Mouse (Mus musculus) urinary bladder, adult 2 months (tissue): ENCODE data around the gene Satb1. TPM values are rescaled to one million over a fixed set of nuclear protein-coding genes. Genes with fewer than 3 reads are reported as not detected.

ENCODE experiments used
- DNase-seq: peaks from one replicate; pipeline ENCODE4 v3.0.0; 2022; ENCODE audit warnings: low spot score
- polyA plus RNA-seq: library from polyadenylated mRNA; depleted of rRNA; stranded (reverse); fragments of >200 nt; gene quantifications from 2 replicates; pipeline ENCODE4 v1.2.3, GENCODE M21; 2012; rRNA removed

The Satb1 gene
- polyA plus RNA-seq: 24.1 and 37.3 TPM in 2 replicates

DNA sequence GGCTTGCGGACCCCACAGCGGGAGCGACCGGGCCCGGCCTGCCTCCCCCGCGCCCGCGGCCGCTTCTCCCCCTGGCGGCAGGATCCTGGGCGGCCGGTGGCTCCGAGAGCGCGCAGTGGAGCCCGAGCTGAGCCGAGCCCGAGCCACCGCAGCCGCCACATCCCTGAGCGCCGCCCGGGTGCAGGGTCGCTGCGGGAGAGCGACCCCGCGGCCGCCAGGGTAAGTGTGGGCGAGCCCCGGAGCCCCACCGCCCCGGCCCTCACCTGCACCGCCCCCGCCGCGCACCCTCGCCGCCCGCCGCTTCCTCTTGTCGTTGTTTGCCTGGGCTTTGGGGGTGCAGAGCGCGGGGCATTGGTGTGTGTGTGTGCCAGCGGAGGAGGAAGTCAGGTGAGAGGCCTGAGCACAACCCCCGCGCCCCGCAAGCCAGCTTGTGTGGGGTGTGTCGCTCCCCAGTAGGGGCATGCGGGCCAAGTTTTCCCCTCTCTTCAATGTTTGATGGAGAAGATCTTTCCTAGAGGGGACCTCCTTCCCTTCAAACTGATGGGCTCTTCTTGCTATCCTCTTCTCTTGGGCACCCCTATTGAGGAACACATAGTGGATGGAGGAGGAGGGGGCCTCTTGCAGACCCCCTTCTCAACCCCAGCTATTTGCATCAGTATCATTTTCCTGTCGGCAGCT, at the start of gene Satb1:
Satb1 (minus strand) TSS at position 391 of the 678 bp plus-strand sequence.
- DNase-seq: peak; percentile 54

DNA sequence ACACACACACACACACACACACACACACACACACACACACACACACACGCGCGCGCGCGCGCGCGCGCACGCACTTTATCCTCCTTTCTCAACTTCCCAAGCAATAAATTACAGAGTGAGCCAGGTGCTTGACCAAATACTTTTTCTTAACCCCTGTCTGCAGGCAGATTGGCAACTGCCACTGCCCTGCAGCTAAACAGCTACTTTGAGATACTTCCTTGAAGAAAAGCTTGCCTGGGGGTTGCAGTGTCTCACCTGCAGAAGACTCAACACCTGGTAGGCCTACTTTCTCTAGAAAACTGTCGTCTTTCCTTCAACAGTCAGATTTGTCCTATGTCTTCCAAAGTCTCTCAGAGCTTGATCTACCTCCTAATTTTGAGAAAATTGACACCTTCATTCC, 49.5 kb upstream of the Satb1 start:
- no peak for DNase-seq

DNA sequence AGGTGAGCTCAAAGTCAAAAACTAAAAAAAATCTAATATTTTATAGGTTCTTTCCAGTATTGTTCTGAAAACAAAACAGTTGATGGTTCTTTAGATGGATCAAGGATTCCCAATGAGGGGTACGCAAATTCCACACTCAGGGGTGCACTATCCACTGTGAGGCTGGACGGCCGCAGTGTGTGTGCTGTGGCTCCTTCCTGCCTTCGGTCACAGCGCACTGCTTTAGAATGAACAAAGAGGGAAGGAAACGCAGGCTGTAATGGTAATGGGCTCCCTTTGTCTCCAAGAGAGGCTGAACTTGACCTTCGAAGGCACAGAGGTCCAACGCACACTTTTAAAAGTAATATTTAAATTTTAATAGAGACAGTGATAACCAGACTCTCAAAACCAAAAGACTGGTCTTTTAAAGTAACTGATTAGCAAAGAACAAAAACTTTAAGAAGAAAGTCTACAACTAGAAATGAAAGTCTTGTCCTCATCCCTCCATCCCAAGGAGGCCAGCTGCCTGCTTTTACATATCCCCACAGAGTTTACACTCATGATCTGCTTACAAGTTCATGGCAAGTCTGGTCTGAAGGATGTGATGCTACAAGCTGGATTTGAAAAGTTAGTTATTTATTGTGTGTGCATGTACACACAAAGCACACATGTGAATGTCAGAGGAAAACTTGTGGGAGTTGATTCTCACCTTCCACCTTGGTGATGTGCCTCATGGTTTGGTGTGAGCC, 48.0 kb upstream of the Satb1 start:
- no peak for DNase-seq

DNA sequence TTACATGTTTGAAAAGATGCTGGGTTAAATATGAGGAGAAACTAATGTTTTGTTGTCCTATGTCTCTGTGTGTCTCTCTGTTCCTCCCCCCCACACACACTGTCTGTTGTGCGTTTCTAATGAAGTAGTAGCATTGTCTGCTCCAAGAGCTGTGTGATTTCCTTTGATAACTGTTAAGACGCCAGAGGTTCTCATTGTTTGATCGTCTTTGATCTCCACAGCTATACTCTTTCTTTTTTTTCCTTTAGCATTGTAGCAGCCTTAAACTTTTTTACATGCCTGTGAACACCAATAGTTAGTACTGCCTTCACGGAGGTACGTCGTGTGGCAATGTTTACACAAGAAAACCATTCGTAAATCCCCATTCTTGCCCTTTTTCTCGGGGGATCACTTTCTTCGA, 47.1 kb upstream of the Satb1 start:
- no peak for DNase-seq

DNA sequence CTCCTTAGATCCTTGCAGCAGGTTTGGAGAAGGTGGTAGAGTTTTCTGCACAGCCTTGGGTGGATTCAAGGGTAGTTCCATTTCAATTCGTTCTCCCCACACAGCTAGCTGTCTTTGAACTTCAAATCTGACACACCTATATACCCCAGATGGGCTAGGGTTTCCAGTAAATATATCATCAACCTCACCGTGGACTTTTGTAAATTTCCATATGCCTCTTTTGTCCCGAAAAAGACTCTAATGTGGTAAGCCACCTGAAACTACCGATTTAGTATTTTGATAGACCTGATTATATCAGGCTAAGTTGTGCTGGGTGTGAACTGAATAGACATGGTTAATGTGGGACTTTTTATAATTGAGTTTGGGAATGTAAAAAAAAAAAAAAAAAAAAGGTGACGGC, 46.6 kb upstream of the Satb1 start:
- no peak for DNase-seq

DNA sequence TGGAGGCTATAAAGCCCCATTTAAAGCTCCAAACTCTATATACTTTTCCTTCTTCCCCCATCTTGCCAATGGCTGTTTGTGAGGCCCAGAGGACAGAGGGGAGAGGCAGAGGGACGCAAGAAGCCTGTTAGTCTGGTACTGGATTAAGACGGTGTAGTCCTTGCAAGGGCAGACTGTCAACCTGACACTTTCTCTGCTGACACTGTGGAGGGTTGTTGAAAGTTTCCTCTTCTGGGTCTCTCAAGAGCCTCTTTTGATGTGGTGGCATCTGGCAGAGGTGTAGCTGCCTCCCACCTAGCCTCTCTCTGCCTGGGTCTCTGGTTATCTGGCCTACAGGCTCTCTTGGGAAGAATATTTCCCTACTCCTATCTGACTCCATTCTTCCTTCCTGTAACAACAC, 46.1 kb upstream of the Satb1 start:
- no peak for DNase-seq

DNA sequence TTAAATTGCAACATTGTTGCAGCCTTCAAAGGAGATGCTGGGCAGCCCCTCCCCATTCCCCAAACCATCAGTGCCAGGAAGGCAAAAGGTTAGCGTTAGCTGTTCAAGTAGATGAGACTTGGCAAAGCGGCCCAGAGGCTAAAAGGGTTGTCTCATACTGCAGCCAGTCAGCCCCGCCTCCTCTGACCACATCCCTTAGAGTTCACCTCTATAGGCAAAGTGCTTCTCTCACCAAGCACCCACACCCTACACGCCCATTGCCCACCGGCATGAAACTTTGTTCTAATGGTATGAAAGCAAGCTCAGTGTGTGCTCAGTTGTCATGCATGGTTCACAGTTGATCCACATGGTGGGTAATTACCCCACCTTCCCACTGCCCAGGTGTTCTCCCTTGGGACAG, 43.4 kb upstream of the Satb1 start:
- DNase-seq: no peak

DNA sequence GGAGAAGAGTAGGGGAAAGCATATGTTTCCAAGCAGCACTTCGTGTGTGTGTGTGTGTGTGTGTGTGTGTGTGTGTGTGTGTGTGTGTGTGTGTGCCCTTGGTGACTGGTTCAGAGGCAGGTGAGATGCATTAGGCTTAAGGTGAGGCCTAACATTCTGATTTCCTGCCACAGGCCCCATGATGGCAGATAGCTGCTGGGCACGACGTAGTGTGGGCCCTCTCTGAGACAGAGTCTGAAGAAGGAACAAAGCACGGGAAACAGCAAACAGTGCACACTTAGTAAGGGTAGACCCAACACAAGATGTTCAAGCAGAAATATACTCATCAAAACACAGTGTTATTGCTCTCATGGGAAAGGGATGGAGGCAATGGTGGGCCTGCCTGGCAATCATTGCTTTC, 24.5 kb upstream of the Satb1 start:
- no peak for DNase-seq

DNA sequence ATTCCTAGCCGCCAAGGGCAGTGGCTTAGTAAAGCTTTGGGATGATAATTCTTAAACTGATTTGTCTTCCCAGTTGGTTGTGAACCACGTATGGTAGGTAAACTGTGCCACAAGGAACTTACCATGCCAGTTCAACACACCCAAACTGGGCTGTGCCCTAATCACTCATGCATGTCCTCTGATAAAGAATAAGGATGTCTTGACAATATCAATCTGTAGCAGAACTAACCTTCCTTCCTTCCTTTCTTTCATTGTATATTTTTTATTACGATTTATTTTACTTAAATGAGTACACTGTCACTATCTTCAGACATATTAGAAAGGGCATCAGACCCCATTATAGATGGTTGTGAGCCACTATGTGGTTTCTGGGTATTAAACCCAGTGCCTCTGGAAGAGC, 23.2 kb upstream of the Satb1 start:
- DNase-seq: no peak

DNA sequence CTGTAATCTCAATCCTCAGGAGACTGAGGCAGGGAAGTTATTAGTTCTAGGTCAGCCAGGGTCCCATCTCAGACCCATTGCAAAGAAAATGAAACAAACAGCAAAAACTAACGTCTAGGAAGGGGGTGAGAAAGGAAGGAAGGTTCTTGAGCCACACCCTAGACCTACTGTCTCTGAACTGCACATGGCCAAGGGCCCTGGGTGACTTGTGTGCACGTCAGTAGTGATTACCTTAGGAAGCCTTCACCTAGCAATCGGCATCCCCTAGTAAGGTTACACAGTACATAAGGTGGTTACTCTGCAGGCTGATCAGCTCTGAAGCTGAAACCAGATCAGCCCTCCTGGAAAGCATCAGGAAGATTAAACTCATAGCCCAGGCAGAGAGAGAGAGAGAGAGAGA, 22.2 kb upstream of the Satb1 start:
- DNase-seq: no peak

DNA sequence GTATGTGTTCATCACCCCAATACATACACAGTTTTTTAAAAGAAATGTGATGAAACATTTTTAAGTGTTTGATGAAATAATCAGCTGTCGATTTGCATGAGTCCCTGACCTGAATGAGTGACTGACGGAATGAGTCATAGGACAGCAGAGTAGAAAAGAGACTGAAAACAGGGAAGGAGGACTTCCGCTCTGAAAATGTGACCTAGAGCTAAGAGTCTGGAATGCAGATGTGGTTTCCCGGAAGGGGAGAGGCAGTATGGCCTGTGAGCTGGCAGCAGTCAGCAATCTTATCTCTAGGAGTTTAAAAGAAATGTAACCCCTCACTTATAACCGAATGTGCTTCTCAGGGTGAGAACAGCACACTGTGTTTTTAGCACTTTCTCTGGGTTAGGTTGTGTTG, 20.9 kb upstream of the Satb1 start:
- no peak for DNase-seq

DNA sequence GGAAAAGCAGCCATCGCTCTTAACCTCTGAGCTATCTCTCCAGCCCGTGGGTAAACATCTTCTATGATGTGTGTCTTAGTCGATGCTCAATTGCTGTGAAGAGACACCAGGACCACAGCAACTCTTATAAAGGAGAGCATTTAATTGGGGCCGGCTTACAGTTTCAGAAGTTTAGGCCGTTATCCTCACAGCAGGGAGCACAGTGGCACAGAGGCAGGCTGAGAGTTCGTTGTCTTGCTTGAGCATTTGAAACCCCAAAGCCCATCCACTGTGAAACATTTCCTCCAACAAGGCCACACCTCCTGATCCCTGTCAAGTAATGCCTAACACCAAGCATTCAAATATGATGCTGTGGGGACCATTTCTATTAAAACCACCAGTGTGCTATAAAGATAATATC, 7.5 kb upstream of the Satb1 start:
- no peak for DNase-seq

DNA sequence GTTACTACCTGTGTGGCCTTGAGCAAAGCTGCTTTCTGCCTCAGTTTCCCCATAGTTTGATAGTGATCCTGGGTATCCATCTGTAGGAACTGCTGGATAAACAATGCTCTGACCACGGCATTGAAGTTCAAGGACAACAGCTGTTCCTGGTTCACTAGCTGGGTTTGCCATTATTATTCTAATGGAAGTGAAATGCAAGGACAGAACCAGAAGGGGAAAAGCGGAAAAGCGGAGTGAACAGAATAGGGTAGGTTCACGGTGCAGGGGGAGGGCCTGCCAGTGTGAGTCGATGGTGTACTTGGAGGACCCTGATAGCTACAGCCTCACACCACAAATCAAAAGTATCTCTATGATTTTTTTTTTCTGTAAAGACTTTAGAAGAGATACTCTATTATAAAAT, 6.4 kb upstream of the Satb1 start:
- DNase-seq: no peak

DNA sequence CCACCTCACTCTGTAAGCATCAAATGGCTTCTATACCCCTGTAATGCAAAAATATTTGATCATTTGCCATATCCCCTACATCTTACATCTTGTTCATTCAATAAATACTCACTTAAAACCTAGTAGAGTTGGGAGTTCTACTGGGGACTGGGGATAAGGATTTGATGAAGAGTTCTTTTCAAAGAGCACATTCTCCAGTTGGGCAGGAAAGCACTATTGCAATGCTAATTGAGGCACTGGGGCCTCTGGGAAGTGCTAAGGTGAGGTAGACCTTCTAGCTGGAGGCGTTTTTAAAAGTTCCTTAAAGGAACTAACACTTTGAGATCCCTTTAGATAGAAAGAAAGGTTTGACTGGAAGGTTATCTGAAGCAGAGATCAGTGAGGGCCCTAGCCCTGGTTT, 3.8 kb upstream of the Satb1 start:
- no peak for DNase-seq

DNA sequence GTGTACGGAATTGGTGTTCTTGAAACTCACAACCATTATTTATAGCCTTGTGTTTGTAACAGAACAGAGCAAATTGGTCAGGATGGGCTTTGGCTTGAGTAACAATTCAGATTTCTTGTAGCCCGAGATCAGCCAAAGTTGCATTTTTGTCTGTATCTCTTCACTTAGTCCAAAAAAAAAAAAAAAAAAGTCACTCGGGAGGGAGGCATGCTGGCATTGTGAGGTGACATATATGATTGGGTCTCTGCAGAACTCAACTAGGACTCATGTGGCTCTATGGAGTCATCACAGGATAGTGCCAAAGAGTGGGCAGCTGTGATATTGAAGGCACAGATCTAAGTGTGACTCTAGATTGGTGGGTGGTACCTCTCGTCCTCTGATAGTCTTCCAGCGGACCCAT, 3.2 kb upstream of the Satb1 start:
- no peak for DNase-seq

DNA sequence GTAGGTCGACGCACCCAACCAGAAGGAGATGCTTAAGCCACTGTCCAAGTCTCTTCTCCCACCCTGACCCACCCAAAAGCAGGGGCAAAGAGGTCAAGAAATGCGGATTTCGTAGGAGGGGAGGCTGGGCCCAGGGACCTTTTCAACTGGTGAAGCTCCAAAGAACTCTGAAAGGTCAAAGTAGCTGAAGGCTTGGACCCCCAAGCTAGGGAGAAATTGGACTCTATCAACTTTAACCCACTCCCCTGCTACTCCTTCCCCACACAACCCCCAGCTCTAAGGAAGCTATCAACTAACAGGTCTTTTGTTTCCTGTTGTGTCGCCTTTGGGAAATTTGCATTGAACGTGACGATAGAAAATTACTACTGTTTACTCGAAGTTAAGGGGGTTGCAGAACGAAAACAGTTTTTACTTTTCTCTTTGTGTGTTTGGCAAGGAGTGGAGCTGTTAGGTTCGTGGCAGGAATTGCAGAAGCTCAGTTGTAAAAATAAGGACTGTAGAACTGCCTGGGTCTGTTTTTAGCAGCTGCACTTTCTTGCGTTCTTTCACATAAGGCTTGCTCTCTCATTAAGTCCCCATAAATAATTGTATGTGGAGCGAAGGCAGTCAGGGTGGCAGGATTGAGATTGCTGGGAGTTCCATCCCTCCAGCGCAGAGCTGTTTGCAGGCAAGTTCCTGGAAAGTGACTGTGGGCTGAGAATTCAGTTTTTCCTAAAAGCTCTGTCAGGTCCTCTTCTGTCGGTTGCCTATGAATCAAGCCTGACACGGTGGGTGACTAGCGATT, 680 bp upstream of the Satb1 start:
- no peak for DNase-seq

DNA sequence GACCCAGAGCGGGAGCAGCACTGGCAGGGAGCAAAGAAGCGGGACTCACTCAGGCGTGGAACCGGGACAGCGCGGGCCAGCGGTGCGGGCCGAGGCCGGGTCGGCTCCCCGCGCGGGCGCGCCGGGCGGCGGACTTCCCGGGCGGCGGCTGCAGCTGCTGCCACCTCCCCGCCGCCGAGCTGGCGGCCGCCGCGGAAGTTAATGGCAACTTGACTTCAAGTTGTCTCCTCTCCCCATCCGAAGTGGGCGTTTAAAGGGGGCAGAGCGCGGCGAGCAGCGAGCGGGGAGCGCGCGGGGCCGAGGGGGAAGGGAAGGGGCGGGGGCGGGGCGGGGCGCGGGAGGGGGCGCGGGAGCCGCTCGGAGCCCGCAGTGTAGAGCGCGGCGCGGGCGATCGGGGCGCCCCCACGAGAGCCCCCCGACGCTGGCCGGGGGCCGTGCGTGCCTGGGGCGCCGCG, 642 bp downstream of the Satb1 start:
- DNase-seq: no peak

DNA sequence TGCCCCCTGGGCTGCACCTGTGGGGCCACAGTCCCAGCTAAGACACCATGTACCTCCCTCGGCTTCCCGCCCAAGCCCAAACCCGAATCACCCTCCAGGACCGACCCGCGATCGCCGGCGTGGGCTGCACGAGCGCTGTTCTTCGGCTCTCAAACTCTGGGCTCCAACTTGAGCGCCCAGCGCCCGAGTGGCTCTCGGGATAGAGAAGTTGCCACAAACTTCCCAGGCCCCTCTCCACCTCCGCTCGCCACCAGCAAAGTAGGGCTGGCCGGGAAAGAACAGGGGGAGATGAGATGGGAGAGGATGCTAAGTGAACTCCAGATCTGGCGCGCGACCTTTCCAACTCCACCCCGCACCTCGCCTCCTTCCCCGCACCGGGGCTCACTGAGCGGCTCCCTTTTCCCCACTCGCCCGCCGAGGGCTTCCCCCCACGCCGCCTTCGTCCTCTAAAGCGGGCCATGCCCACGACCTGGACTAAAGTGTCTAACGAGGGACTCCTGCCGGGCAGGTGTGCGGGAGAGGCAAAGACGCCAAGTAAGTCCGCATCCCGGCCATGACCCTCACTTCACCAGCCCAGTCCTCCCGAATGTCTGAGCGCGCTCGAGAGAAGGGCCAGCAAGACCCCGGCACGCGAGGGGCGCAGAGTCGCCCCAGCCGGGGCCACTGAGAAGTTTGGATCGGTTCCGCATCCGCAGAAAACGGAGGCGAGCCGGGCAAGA, 1.2 kb downstream of the Satb1 start:
- peak; percentile 53 for DNase-seq

DNA sequence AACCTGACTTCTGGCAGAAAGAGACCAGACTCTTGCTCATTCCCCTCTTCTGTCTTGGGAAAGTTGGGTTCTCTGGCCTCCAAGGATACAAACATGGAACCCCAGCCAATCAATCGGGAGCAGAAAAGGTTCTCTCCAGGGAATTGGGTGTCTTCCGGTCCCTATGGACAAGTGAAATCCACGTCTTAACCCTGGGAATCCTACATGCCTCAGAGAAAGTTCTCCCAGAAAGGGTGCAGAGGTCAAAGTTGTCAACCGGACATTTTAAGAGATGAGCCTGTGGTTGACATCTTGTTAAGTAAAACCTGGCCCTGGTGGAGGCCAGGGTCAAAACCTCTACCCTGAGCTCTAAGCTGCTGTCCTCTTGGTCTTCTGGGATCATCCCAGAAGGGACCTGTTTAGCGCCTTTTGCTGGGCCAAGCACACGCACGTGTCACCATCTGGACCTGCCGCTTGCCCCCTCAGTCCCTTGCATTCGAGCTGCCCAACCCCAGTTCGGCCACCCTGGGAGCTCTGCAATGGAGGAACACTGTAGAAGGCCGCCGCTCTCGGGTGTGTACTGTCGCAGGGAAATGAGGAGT, 1.9 kb downstream of the Satb1 start:
- DNase-seq: no peak

DNA sequence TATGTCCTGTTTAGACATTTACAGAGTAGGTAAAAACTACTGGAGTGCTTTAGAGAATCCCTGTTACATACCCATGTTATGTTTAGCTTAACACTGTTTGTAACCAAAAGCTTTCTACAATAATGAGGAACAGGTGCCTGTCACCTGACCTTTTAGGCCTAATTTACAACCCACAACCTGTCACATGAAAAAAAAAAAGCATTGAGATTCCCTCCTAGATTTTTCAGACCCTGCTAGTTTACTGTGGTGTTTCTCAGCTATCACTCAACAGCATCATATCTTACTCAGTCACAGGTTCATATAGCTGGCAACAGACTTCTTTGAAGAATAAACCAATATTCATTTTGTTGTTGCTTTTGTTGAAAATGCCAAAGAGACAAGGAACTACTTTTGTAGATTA, 3.7 kb downstream of the Satb1 start:
- no peak for DNase-seq

DNA sequence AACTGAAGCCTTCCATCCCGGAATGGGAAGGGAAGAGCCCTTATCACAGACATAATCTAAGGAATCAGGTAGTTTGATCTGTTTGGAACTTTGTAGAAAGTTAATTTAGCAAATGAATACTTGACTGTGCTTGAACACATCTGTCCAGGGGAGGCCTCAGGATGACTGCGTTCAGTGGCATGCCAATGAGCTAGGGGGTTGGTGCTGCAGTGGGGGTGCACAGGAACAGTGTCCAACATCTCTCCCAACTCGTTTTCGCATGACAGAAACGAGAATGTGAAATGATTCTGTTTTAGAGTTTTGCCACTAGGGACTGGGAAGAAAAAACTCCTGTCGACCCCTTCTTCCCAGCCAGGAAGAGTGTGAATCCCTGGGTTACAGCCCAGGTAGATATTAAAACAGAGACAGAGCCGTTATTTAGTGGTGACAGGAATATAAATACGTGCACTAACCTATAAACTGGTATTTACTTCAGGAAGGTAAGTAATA, 5.1 kb downstream of the Satb1 start:
- no peak for DNase-seq

DNA sequence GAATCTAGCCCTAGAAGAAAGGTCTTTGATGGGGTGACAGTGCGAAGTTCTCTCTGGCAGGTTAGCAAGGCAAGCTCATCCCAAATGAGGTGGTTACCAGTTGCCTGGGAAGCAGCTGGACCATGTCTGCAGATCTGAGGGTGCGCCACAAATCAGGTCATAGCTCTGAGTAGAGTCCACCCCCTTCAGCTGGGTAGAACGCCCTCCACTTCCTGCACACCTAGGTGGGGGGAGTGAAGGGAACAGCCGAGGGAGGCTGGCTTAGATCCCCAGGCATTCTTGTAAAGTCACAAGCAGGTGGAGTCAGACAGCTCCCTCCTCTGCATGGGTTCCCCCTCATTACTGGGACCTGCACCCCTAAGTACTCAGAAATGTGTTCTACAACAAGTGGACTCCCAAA, 6.6 kb downstream of the Satb1 start:
- no peak for DNase-seq
